ENCODE assay signal across 28 mouse cellular contexts in genomic region chr15:96770299-96770698, GRCm38 (mm10).
DNase-seq lines count a peak whose midpoint lies in the region; ATAC-seq and TF ChIP-seq lines count a peak whose summit lies in the region.
"Had no signal": no experiment of that assay in that cellular context is flagged by ENCODE, and none has a peak within 500 bp of the region (broad histone marks: within the 10 kb centered on the region; RNA-seq: fewer than 3 reads in every experiment).

No protein-coding gene starts in this region.

- H3K9me3 ChIP-seq in heart, embryonic 16.5 days (replicated peaks; ENCODE audit: control insufficient read depth, low read length) = no peaks in the 10 kb centered on the region
- no peaks in the 10 kb centered on the region for H3K9me3 ChIP-seq in kidney, postnatal 0 days (replicated peaks; ENCODE audit: low read length)
- 0 out of 2 replicates have a peak, but pooled peaks cover under 1% of the 10 kb centered on the region for H3K9me3 ChIP-seq in kidney, embryonic 14.5 days (ENCODE audit: control insufficient read depth, low read length)
- H3K9me3 ChIP-seq in forebrain, postnatal 0 days (ENCODE audit: low read length) = no peaks in the 10 kb centered on the region
- H3K9me3 ChIP-seq: embryonic facial prominence, embryonic 15.5 days; forebrain, embryonic 10.5 days; hindbrain, embryonic 13.5 days; limb, embryonic 15.5 days; lung, embryonic 15.5 days; midbrain, embryonic 10.5 days; neural tube, embryonic 13.5 days had no signal

- peaks cover 46% of the 10 kb centered on the region for H3K4me1 ChIP-seq in heart, embryonic 16.5 days (ENCODE audit: control insufficient read depth, insufficient read depth, low read length)
- H3K4me1 ChIP-seq in kidney, postnatal 0 days (replicated peaks; ENCODE audit: insufficient read depth, low read length) = 0 out of 2 replicates have a peak, but pooled peaks cover 5% of the 10 kb centered on the region
- H3K4me1 ChIP-seq in kidney, embryonic 14.5 days (ENCODE audit: control insufficient read depth, insufficient read depth, low read length) = 0 out of 2 replicates have a peak, but pooled peaks cover 3% of the 10 kb centered on the region
- no peaks in the 10 kb centered on the region for H3K4me1 ChIP-seq in forebrain, postnatal 0 days (ENCODE audit: insufficient read depth)

- 0 out of 2 replicates have a peak overlapping the region, but pooled peaks have one; percentile 5 for H3K27ac ChIP-seq in gastrocnemius, adult 2 months
- H3K27ac ChIP-seq in heart, embryonic 16.5 days (ENCODE audit: low read length) = peak overlapping the region; percentile 64
- H3K27ac ChIP-seq in kidney, postnatal 0 days = peak overlapping the region; percentile 27; the same call in 1 of the 2 replicates
- H3K27ac ChIP-seq in kidney, embryonic 14.5 days (ENCODE audit: low read depth, low read length) = no peak overlapping the region; the same call in 1 of the 2 replicates
- no peak overlapping the region for H3K27ac ChIP-seq in forebrain, postnatal 0 days (ENCODE audit: low read depth, low read length)
- H3K27ac ChIP-seq: embryonic facial prominence, embryonic 15.5 days; forebrain, embryonic 10.5 days; hindbrain, embryonic 13.5 days; left cerebral cortex, adult 2 months; limb, embryonic 15.5 days; liver, embryonic 14.5 days; lung, embryonic 15.5 days; midbrain, embryonic 10.5 days; neural tube, embryonic 13.5 days had no signal

- intact Hi-C loops in gastrocnemius, adult 2 months (cut with DNase I) = loop anchor here (5.0 to 10.0 kb wide), 2 partner anchors 38 to 415 kb away; no protein-coding TSS in a partner anchor

- H3K27me3 ChIP-seq in heart, embryonic 16.5 days (ENCODE audit: control insufficient read depth, insufficient read depth, low read length) = no peaks in the 10 kb centered on the region
- H3K27me3 ChIP-seq in kidney, postnatal 0 days (ENCODE audit: insufficient read depth, low read length) = no peaks in the 10 kb centered on the region
- no peaks in the 10 kb centered on the region for H3K27me3 ChIP-seq in kidney, embryonic 14.5 days (ENCODE audit: control insufficient read depth, insufficient read depth, low read length)
- no peaks in the 10 kb centered on the region for H3K27me3 ChIP-seq in forebrain, postnatal 0 days (ENCODE audit: insufficient read depth, low read length)
- H3K27me3 ChIP-seq: embryonic facial prominence, embryonic 15.5 days; hindbrain, embryonic 13.5 days; limb, embryonic 15.5 days; lung, embryonic 15.5 days; neural tube, embryonic 13.5 days had no signal

- H3K36me3 ChIP-seq in heart, embryonic 16.5 days (ENCODE audit: control insufficient read depth, insufficient read depth) = no peaks in the 10 kb centered on the region
- no peaks in the 10 kb centered on the region for H3K36me3 ChIP-seq in kidney, postnatal 0 days (ENCODE audit: insufficient read depth, low read length)
- no peaks in the 10 kb centered on the region for H3K36me3 ChIP-seq in kidney, embryonic 14.5 days (ENCODE audit: control insufficient read depth, insufficient read depth, low read length)
- no peaks in the 10 kb centered on the region for H3K36me3 ChIP-seq in forebrain, postnatal 0 days (ENCODE audit: insufficient read depth)
- H3K36me3 ChIP-seq: embryonic facial prominence, embryonic 15.5 days; forebrain, embryonic 10.5 days; hindbrain, embryonic 13.5 days; limb, embryonic 15.5 days; lung, embryonic 15.5 days; midbrain, embryonic 10.5 days; neural tube, embryonic 13.5 days had no signal

- no peak for TF ChIP-seq CTCF in gastrocnemius, adult 2 months (IDR thresholded peaks at IDR 0.05)
- no peak; the same call in 1 of the 2 replicates for TF ChIP-seq CTCF in kidney, postnatal 0 days (IDR thresholded peaks at IDR 0.05; ENCODE audit: low read depth)
- TF ChIP-seq CTCF in forebrain, postnatal 0 days (IDR thresholded peaks at IDR 0.05; ENCODE audit: low read depth) = no peak

- no peak overlapping the region for H3K4me3 ChIP-seq in gastrocnemius, adult 2 months
- no peak overlapping the region for H3K4me3 ChIP-seq in heart, embryonic 16.5 days (ENCODE audit: low read length)
- no peak overlapping the region for H3K4me3 ChIP-seq in kidney, postnatal 0 days (replicated peaks; ENCODE audit: low read depth, low read length)
- H3K4me3 ChIP-seq in kidney, embryonic 14.5 days (ENCODE audit: low read length) = no peak overlapping the region
- H3K4me3 ChIP-seq in forebrain, postnatal 0 days (ENCODE audit: low read depth, low read length) = no peak overlapping the region
- H3K4me3 ChIP-seq: embryonic facial prominence, embryonic 15.5 days; forebrain, embryonic 10.5 days; hindbrain, embryonic 13.5 days; left cerebral cortex, adult 2 months; limb, embryonic 15.5 days; lung, embryonic 15.5 days; midbrain, embryonic 10.5 days; myocyte; neural tube, embryonic 13.5 days had no signal

- ATAC-seq in heart, embryonic 16.5 days (replicated peaks; ENCODE audit: extremely low read depth, insufficient read depth, low FRiP score) = no peak
- 0 out of 2 replicates have a peak, but pooled peaks have one; percentile 43 for ATAC-seq in kidney, postnatal 0 days (replicated peaks; ENCODE audit: low FRiP score, low read depth)
- no peak for ATAC-seq in kidney, embryonic 14.5 days (ENCODE audit: low FRiP score, low TSS enrichment)
- peak; percentile 44; the same call in 1 of the 2 replicates for ATAC-seq in granulocyte monocyte progenitor cell, adult 5-6 weeks (replicated peaks; ENCODE audit: poor library complexity, severe bottlenecking)
- no peak for ATAC-seq in forebrain, postnatal 0 days
- ATAC-seq: forebrain, embryonic 16.5 days; midbrain, embryonic 16.5 days had no signal

- DNase-seq in gastrocnemius, adult 2 months = no peak
- DNase-seq in gastrocnemius, adult 8-10 months (ENCODE audit: low spot score in 2 of 2) = no peak
- no peak for DNase-seq in heart, adult 18-20 months
- peak; percentile 38 for DNase-seq in kidney, postnatal 0 days (ENCODE audit: low spot score)
- DNase-seq in forebrain, postnatal 0 days = no peak
- DNase-seq: cerebellum, adult 11 months; cerebellum, adult 9-11 months; kidney, adult 11 months; layer of hippocampus, adult 9-11 months; left cerebral cortex, postnatal 4 days; lung, postnatal 4 days; retina, postnatal 1 day; thymus, postnatal 14 days had no signal

- no peak overlapping the region for H3K4me2 ChIP-seq in heart, embryonic 16.5 days (ENCODE audit: low read depth, low read length)
- no peak overlapping the region for H3K4me2 ChIP-seq in kidney, postnatal 0 days (ENCODE audit: low read length)
- H3K4me2 ChIP-seq in kidney, embryonic 14.5 days (replicated peaks; ENCODE audit: low read depth, low read length) = no peak overlapping the region
- no peak overlapping the region for H3K4me2 ChIP-seq in forebrain, postnatal 0 days (ENCODE audit: low read depth)
- H3K4me2 ChIP-seq: embryonic facial prominence, embryonic 15.5 days; hindbrain, embryonic 13.5 days; limb, embryonic 15.5 days; lung, embryonic 15.5 days; neural tube, embryonic 13.5 days had no signal

- 68% methylated on average over 7 of the region's 7 CpGs for WGBS in heart, embryonic 16.5 days
- WGBS in kidney, postnatal 0 days = 52% methylated on average over 7 of the region's 7 CpGs
- WGBS in kidney, embryonic 14.5 days = 62% methylated on average over 7 of the region's 7 CpGs
- 91% methylated on average over 7 of the region's 7 CpGs for WGBS in forebrain, postnatal 0 days

- peak overlapping the region; percentile 52; the same call in 1 of the 2 replicates for H3K9ac ChIP-seq in heart, embryonic 16.5 days (ENCODE audit: low read length)
- H3K9ac ChIP-seq in kidney, postnatal 0 days (ENCODE audit: low read depth, low read length) = no peak overlapping the region
- H3K9ac ChIP-seq in kidney, embryonic 14.5 days (ENCODE audit: low read depth, low read length) = no peak overlapping the region
- no peak overlapping the region for H3K9ac ChIP-seq in forebrain, postnatal 0 days
- H3K9ac ChIP-seq: embryonic facial prominence, embryonic 15.5 days; hindbrain, embryonic 13.5 days; limb, embryonic 15.5 days; liver, embryonic 14.5 days; lung, embryonic 15.5 days; neural tube, embryonic 13.5 days had no signal

Comparison
In these comparisons a context has a peak if more than half of its experiments do, and no peak if none do; other contexts are left out.
1. H3K27ac ChIP-seq: peak in gastrocnemius, adult 2 months (single experiment), heart, embryonic 16.5 days (single experiment) and kidney, postnatal 0 days (single experiment); none in kidney, embryonic 14.5 days (single experiment) and forebrain, postnatal 0 days (single experiment).
2. ATAC-seq: peak in kidney, postnatal 0 days (single experiment) and granulocyte monocyte progenitor cell, adult 5-6 weeks (single experiment); none in heart, embryonic 16.5 days (single experiment), kidney, embryonic 14.5 days (single experiment) and forebrain, postnatal 0 days (single experiment).